Mouse (Mus musculus) CH12.LX (cell line): ENCODE measurements around the gene Cdc42ep1.

Experiments
- BHLHE40 ChIP-seq: IDR thresholded peaks from 2 replicates; pipeline ENCODE4 v1.6.1; 2011; ENCODE audit warnings: mild to moderate bottlenecking, low read depth, low read length, improper control_type of control experiment
- CHD1 ChIP-seq: IDR thresholded peaks from 2 replicates; pipeline ENCODE4 v1.6.1; 2012; ENCODE audit warnings: low read depth, low read length, improper control_type of control experiment, inconsistent platforms
- CTCF ChIP-seq, 2 experiments: IDR thresholded peaks in 1 of 2; conservative IDR thresholded peaks in 1 of 2; 2 replicates each; pipeline ENCODE4 v1.5.1; 2011 to 2012; ENCODE audit warnings: low read depth in 2 of 2, low read length in 2 of 2, improper control_type of control experiment in 1 of 2, inconsistent platforms in 1 of 2, mild to moderate bottlenecking in 1 of 2, moderate library complexity in 1 of 2
- E2F4 ChIP-seq: IDR thresholded peaks from 2 replicates; pipeline ENCODE4 v1.6.1; 2011; ENCODE audit warnings: low read depth, low read length, improper control_type of control experiment; ENCODE audit not compliant: insufficient replicate concordance
- ELF1 ChIP-seq: IDR thresholded peaks from 2 replicates; pipeline ENCODE4 v1.6.1; 2014; ENCODE audit warnings: low read depth, mild to moderate bottlenecking, inconsistent platforms, low read length, improper control_type of control experiment
- EP300 ChIP-seq: IDR thresholded peaks from 2 replicates; pipeline ENCODE4 v1.6.1; 2011; ENCODE audit warnings: low read length, improper control_type of control experiment
- ETS1 ChIP-seq: conservative IDR thresholded peaks from 2 replicates; pipeline ENCODE4 v1.6.1; 2012; ENCODE audit warnings: low read depth, mild to moderate bottlenecking, inconsistent platforms, low read length, improper control_type of control experiment, moderate library complexity
- MAFK ChIP-seq: IDR thresholded peaks from 2 replicates; pipeline ENCODE4 v1.6.1; 2011; ENCODE audit warnings: low read length, improper control_type of control experiment; ENCODE audit not compliant: insufficient replicate concordance
- MAX ChIP-seq: IDR thresholded peaks from 2 replicates; pipeline ENCODE4 v1.6.1; 2011; ENCODE audit warnings: low read length, improper control_type of control experiment
- POLR2A ChIP-seq: IDR thresholded peaks from 2 replicates; pipeline ENCODE4 v1.6.1; 2011; ENCODE audit warnings: low read depth, mild to moderate bottlenecking, improper control_type of control experiment, low read length
- TBP ChIP-seq: conservative IDR thresholded peaks from 2 replicates; pipeline ENCODE4 v1.6.1; 2011; ENCODE audit warnings: low read depth, low read length, improper control_type of control experiment
- TCF12 ChIP-seq: IDR thresholded peaks from 2 replicates; pipeline ENCODE4 v1.6.1; 2014; ENCODE audit warnings: low read depth, mild to moderate bottlenecking, inconsistent platforms, low read length, improper control_type of control experiment
- UBTF ChIP-seq: IDR thresholded peaks from 2 replicates; pipeline ENCODE4 v1.6.1; 2012; ENCODE audit warnings: low read depth, mild to moderate bottlenecking, inconsistent platforms, low read length, improper control_type of control experiment, moderate library complexity
- ZC3H11A ChIP-seq: IDR thresholded peaks from 2 replicates; pipeline ENCODE4 v1.6.1; 2012; ENCODE audit warnings: low read depth, mild to moderate bottlenecking, inconsistent platforms, low read length, improper control_type of control experiment

- TF ChIP-seq E2F4 (no peak), POLR2A (no peak), CTCF (conservative IDR thresholded peaks at IDR 0.05 in 1 of 2, IDR thresholded peaks at IDR 0.05 in 1 of 2; ENCODE audit: low read depth in 2 of 2, low read length in 2 of 2) (no peak), TCF12 (no peak), EP300 (0 out of 2 replicates have a peak, but pooled peaks have one; percentile 5), TBP (no peak), MAX (no peak), CHD1 (no peak), BHLHE40 (no peak), ELF1 (no peak), UBTF (no peak), ETS1 (no peak), ZC3H11A (no peak), MAFK (no peak)
Measured at GRCm38 (mm10) chr15:78895741-78896140, 53.3 kb downstream of the Cdc42ep1 start.
